Mouse (Mus musculus) liver, postnatal 0 days (tissue): ENCODE measurements around the gene Slc7a14. TPM values are rescaled to one million over a fixed set of nuclear protein-coding genes. Genes with fewer than 3 reads are reported as not detected.
"Not testable (repeated sequence)": the region's sequence is repeated elsewhere in the genome, so short reads cannot be mapped to it uniquely, and the experiment has no call there.

ENCODE experiments used
- ATAC-seq: fragments of 200-750 bp; cut with Nextera tagmentation; 2 replicates; pipeline ENCODE4 v1.8.0; 2017; ENCODE audit warnings: mild to moderate bottlenecking, moderate library complexity
- DNase-seq: peaks from one replicate; pipeline ENCODE4 v3.0.0-alpha.2; 2016
- H3K27ac ChIP-seq: fragments of 300-500 bp; sonication (generic); 2 replicates; pipeline ENCODE4 v1.5.1; 2014; ENCODE audit warnings: antibody characterized with exemption, moderate library complexity, mild to moderate bottlenecking, low read depth
- H3K27me3 ChIP-seq: fragments of 300-500 bp; sonication (generic); 2 replicates; pipeline ENCODE4 v1.6.1; 2014; ENCODE audit warnings: low read length, control low read depth, mixed read lengths; ENCODE audit not compliant: insufficient read depth
- H3K36me3 ChIP-seq: fragments of 300-500 bp; sonication (generic); replicated peaks from 2 replicates; pipeline ENCODE4 v1.6.1; 2014; ENCODE audit warnings: mild to moderate bottlenecking, control low read depth, low read length, moderate library complexity, mixed read lengths; ENCODE audit not compliant: insufficient read depth
- H3K4me1 ChIP-seq: fragments of 300-500 bp; sonication (generic); 2 replicates; pipeline ENCODE4 v1.6.1; 2014; ENCODE audit warnings: antibody characterized with exemption, mild to moderate bottlenecking, control low read depth; ENCODE audit not compliant: insufficient read depth
- H3K4me2 ChIP-seq: fragments of 300-500 bp; sonication (generic); 2 replicates; pipeline ENCODE4 v1.6.1; 2014; ENCODE audit warnings: low read depth, mild to moderate bottlenecking, low read length, moderate library complexity, mixed read lengths
- H3K4me3 ChIP-seq: fragments of 300-500 bp; sonication (generic); 2 replicates; pipeline ENCODE4 v1.5.1; 2014; ENCODE audit warnings: low read depth, low read length
- H3K9ac ChIP-seq: fragments of 300-500 bp; sonication (generic); replicated peaks from 2 replicates; pipeline ENCODE4 v1.6.1; 2014; ENCODE audit warnings: mild to moderate bottlenecking, moderate library complexity
- H3K9me3 ChIP-seq: fragments of 300-500 bp; sonication (generic); 2 replicates; pipeline ENCODE4 v1.6.1; 2016; ENCODE audit warnings: mild to moderate bottlenecking, control low read depth, low read length, mixed read lengths
- CTCF ChIP-seq: sonication (generic); IDR thresholded peaks from 2 replicates; pipeline ENCODE4 v1.5.1; 2016; ENCODE audit warnings: antibody characterized with exemption, low read depth
- EP300 ChIP-seq: IDR thresholded peaks from 2 replicates; pipeline ENCODE4 v1.6.1; 2016; ENCODE audit warnings: antibody characterized with exemption, low read depth, mild to moderate bottlenecking
- WGBS: fragments of 180-500 bp; shearing (Covaris S2); extraction: QIAGEN DNeasy Blood & Tissue Kit; methylation state at CpG from one replicate; pipeline ENCODE4 v1.1.7; 2014; ENCODE audit not compliant: insufficient replicate concordance; 5-methylcytosine and 5-hydroxymethylcytosine counted together
- polyA plus RNA-seq: library from polyadenylated mRNA; unstranded; fragments of >200 nt; fragmentation: Nextera tagmentation; extraction: Ambion mirVana; gene quantifications from 2 replicates; pipeline ENCODE4 v1.2.1, GENCODE M21; 2015

Gene Slc7a14
- polyA plus RNA-seq, 1 experiment from 2014 or later = 0.05 TPM

GRCm38 (mm10) chr3:31281116-31281515 lies 29.1 kb downstream of the Slc7a14 start:
- Histone ChIP-seq H3K9ac (no peak overlapping the region), H3K4me1 (no peaks in the 10 kb centered on the region), H3K27ac (no peak overlapping the region), H3K27me3 (no peaks in the 10 kb centered on the region), H3K9me3 (no peaks in the 10 kb centered on the region), H3K4me3 (no peak overlapping the region), H3K4me2 (no peak overlapping the region), H3K36me3 (no peaks in the 10 kb centered on the region)
- 63% methylated on average over 2 of the region's 2 CpGs for WGBS
- DNase-seq (no peak), ATAC-seq (no peak)
- TF ChIP-seq CTCF = no peak
- no peak for TF ChIP-seq EP300

- Histone ChIP-seq H3K27me3 (no peaks in the 10 kb centered on the region), H3K36me3 (no peaks in the 10 kb centered on the region), H3K9ac (no peak overlapping the region), H3K27ac (no peak overlapping the region), H3K4me1 (no peaks in the 10 kb centered on the region), H3K9me3 (no peaks in the 10 kb centered on the region), H3K4me2 (no peak overlapping the region), H3K4me3 (no peak overlapping the region)
- WGBS = 59% methylated on average over 2 of the region's 2 CpGs
- no peak for DNase-seq
- no peak for ATAC-seq
- no peak for TF ChIP-seq CTCF
- TF ChIP-seq EP300 = no peak
Measured at GRCm38 (mm10) chr3:31274875-31275274, 35.3 kb downstream of the Slc7a14 start.

DNA sequence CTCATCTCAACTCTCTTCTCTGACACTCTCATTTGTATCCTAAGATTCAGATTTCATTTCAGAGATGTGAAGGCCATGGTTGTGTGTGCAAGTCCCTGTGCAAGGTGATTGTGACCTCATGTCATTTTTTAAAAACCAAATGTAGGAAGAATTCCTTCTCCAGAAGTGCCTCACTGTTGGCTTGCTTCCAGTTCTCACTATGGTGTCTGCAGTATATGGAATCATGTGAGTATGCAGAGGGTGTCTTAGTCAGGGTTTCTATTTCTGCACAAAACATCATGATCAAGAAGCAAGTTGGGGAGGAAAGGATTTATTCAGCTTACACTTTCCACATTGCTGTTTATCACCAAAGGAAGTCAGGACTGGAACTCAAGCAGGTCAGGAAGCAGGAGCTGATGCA lies 36.9 kb downstream of the Slc7a14 start:
- H3K36me3 ChIP-seq, DNase-seq, H3K9me3 ChIP-seq, H3K27me3 ChIP-seq, H3K9ac ChIP-seq, H3K4me1 ChIP-seq, ATAC-seq, H3K4me2 ChIP-seq, H3K4me3 ChIP-seq, H3K27ac ChIP-seq: not testable (repeated sequence)

DNA sequence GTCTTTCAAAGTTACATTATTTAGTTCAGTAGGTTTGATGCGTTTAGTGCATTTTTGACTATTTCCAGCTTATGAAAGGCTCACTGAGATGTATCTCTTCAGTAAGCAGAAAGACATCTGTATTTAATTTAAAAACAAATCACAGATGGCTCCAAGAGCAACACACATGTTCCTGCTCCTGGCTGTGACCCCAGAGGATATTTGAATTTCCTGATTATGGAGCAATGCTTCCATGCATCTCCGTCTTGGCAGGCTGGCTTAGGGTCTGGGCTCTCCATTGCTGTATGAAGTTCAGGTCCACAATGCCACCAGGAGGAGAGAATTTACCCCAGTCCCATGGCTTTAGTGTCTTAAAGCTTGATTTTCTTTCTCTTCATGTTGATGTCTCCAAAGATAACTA lies 37.5 kb downstream of the Slc7a14 start:
- Histone ChIP-seq H3K9me3 (no peaks in the 10 kb centered on the region), H3K4me2 (no peak overlapping the region), H3K4me1 (no peaks in the 10 kb centered on the region), H3K4me3 (no peak overlapping the region), H3K9ac (no peak overlapping the region), H3K27ac (no peak overlapping the region), H3K36me3 (no peaks in the 10 kb centered on the region), H3K27me3 (no peaks in the 10 kb centered on the region)
- DNase-seq (no peak), ATAC-seq (no peak)
- no peak for TF ChIP-seq EP300
- no peak for TF ChIP-seq CTCF
- WGBS = 62% methylated on average over 2 of the region's 2 CpGs

DNA sequence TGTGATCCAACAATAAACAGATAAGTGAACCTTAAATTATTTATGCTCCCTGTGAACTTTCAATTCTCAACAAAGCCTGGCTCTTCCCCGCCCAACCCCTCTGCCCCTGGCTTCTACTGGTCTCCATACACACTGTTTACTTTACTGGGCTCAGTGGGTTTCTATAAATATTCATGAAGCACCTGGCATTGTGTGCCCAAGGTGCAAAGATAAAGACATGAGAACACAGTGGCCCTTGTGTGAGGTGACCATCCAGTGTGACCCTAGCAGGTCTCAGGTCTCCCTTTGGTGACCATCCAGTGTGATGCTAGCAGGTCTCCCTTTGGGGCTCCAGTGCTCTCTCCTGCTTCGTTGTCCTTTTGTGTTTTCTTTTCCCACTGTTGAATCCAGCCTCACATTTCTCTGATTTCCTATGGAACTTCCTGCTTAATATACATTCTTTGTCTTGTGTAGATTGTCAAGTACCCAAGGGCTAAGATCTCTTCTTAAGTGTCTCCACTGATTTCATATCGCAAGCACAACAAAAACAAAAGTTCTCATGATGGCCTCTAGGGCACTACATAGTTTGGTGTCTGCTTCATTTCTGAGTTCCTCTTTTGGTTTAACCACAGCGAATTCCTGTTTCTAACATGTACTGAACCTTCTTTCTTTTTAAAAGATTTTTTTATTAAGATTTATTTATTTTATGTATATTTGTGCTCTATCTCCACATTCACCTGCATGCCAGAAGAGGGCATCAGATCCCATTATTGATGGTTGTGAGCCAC lies 40.4 kb downstream of the Slc7a14 start:
- no peaks in the 10 kb centered on the region for H3K9me3 ChIP-seq
- H3K4me2 ChIP-seq = no peak overlapping the region
- H3K9ac ChIP-seq = no peak overlapping the region
- H3K4me1 ChIP-seq = no peaks in the 10 kb centered on the region
- H3K36me3 ChIP-seq = no peaks in the 10 kb centered on the region
- DNase-seq (no peak), ATAC-seq (no peak)
- no peak for TF ChIP-seq EP300
- TF ChIP-seq CTCF = no peak
- 55% methylated on average over 4 of the region's 4 CpGs for WGBS
- H3K27me3 ChIP-seq = no peaks in the 10 kb centered on the region
- H3K4me3 ChIP-seq = no peak overlapping the region
- no peak overlapping the region for H3K27ac ChIP-seq

DNA sequence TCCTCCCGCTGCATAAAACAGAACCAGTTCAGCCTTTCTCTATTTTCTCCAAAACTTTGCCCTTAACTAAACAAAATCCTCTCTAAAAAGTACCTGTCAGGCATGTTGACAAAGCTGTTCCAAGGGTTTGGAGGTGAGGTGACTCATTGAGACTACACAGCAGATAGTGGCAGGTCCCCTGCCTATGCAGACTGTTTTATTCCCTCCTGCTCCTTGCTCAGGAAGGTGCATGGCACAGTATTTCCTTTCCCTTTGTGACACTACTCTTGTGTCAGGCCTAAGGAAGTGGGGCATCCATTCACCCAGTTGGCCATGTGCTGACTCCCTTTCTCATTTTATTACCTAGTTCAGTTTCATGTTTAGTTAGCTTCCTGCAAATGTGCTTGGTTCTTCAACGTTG lies 42.3 kb downstream of the Slc7a14 start:
- Histone ChIP-seq H3K36me3 (no peaks in the 10 kb centered on the region), H3K9ac (no peak overlapping the region), H3K27ac (no peak overlapping the region), H3K4me2 (no peak overlapping the region), H3K9me3 (no peaks in the 10 kb centered on the region), H3K4me3 (no peak overlapping the region), H3K27me3 (no peaks in the 10 kb centered on the region), H3K4me1 (no peaks in the 10 kb centered on the region)
- no peak for ATAC-seq
- TF ChIP-seq EP300 = no peak
- no peak for TF ChIP-seq CTCF
- DNase-seq = no peak
- 55% methylated on average over 2 of the region's 2 CpGs for WGBS

DNA sequence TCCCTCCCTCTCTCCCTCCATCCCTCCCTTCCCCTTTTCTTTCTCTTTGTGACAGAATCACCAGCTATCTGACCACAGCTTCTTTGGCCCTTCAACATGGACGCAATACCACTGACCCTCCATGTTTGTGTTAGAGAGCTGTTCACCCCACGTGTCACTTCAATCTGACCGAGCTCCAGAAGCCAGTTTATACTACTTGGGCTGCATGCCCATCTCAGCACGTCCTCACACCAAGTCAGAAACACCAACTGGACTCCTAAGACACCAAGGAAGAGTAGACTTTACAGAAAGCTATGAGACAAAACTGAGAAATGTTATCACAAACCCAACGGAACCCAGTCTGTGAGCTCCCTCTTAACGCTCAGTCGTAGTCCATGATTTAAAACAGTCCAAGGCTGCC lies 43.2 kb downstream of the Slc7a14 start:
- Histone ChIP-seq H3K4me1 (no peaks in the 10 kb centered on the region), H3K27ac (no peak overlapping the region), H3K9me3 (no peaks in the 10 kb centered on the region), H3K4me3 (no peak overlapping the region), H3K9ac (no peak overlapping the region), H3K27me3 (no peaks in the 10 kb centered on the region), H3K4me2 (no peak overlapping the region), H3K36me3 (no peaks in the 10 kb centered on the region)
- TF ChIP-seq EP300 (no peak), CTCF (no peak)
- ATAC-seq = no peak
- DNase-seq = no peak
- 73% methylated on average over 7 of the region's 7 CpGs for WGBS
